Mouse (Mus musculus): ENCODE measurements around the gene AL607142.1. TPM values are rescaled to one million over a fixed set of nuclear protein-coding genes. Genes with fewer than 3 reads are reported as not detected.

Gene AL607142.1
- total RNA-seq, 2 experiments from 2014 or later: not detected

GRCm38 (mm10) chr4:120082527-120082926 is 17.7 kb downstream of the AL607142.1 start:
- DNase-seq (ENCODE audit: low spot score): no peak
- intact Hi-C loops (cut with DNase I): no loop called here

DNA sequence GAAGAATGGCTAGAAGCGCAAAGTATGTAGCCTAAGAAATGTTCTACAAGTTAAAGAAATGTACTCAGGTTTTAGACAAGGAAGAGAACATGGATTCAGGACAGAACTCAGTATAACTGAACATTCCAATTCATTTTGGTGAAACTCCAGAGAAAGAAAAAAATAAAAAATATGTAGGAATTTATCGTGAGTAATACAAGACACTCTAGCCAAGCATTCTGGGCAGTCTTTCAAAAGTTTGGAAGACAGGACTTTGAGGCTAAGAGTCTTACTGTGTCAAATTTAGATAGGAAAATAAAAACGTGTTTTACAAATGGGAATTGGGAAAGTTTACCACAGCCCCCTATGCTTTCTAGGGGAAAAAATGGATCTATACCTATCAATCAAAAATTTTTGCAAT is 18.9 kb downstream of the AL607142.1 start:
- intact Hi-C loops (cut with DNase I): no loop called here
- DNase-seq (ENCODE audit: low spot score): no peak

DNA sequence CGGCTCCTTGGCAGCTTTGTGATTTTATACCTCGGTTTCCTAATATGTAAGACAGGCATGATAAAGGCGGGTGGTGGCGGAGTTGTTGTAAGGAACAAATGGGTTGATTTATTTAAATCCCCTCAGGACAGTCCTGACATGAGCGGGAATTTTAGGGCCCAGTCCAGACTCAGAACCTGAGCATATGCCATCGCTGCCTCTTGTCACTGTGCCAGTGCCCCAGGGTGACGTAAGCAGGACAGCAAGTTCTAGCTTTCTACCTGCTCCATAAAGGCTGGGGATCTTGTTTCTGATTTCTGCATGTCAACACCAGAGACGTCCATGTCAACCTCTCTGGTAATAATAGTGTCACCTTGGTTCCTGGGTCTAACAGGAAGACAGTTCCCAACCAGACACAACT is 24.7 kb downstream of the AL607142.1 start:
- DNase-seq (ENCODE audit: low spot score): no peak
- intact Hi-C loops (cut with DNase I): no loop called here

DNA sequence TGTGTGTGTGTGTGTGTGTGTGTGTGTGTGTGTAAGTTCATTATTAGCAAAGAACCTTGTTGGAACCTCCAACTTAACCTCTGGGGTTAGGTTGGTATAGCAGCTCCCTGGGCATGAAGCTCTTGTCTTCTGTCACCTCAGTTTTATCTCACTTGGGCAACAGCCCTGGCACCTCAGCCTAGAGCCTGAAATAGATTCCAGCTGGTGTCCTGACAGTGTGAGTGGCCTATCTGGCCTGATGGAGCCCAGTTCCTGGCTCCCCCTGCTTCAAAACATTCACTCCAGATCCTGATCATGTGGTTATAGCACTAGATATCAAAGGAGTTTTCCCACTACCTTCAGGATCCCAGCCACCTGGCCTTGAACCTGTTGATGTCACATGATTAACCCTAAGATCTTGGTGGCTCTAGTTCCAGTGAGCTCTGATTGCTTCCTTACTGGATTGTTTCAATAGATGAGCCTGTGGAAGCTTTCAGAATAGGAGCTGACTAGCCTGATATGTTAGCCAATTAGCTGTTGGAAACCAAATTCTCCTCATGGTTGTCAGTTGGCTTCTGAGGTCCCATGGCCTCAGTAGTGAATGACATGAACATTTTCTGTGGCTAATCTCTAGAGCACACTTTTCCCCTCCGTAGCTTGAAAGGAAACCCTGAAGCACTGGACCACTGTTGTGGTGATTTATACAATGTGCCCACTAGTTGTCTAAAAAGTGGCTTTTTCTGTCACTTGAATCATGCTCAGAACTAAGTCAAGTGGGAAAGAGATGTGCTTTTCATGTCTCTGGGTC is 27.4 kb downstream of the AL607142.1 start:
- intact Hi-C loops (cut with DNase I): loop anchor here (2.0 kb wide), 1 partner anchor 19 kb away; no protein-coding TSS in a partner anchor
- DNase-seq (ENCODE audit: low spot score): peak; percentile 44

- no peak for DNase-seq (ENCODE audit: low spot score)
- intact Hi-C loops (cut with DNase I): no loop called here
These were observed 32.1 kb downstream of the AL607142.1 start for GRCm38 (mm10) chr4:120096935-120097334.

GRCm38 (mm10) chr4:120101186-120101585 is 36.4 kb downstream of the AL607142.1 start:
- intact Hi-C loops (cut with DNase I): loop anchor here (10.0 kb wide), 1 partner anchor 466 kb away; the partner anchor contains the start of gene Guca2a

DNA sequence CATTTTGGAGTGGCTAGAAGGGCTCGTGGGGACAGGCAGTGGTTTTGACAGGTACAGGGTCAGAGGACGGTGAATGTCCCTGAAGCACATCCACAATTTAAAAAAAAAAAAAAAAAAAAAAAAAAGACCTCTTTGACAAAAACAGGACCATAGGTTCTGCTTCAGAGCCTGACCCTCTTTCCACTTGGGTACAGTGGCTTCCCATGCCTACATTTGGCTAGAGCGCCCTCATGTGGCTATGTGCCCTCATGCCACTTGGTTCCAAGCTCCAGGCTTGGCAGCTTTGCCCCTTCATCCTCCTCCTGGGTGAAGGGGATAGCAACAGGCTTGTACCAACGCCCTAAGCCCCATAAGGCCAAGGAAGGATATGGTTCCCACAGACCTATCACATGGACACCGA is 39.8 kb downstream of the AL607142.1 start:
- intact Hi-C loops (cut with DNase I): loop anchor here (2.0 to 10.0 kb wide), 3 partner anchors 142 to 470 kb away; partner anchors contain the start of gene Guca2a
- DNase-seq (ENCODE audit: low spot score): no peak

More at GRCm38 (mm10) chr4:120101186-120101585, 36.4 kb downstream of the AL607142.1 start:
- DNase-seq (ENCODE audit: low spot score): no peak

DNA sequence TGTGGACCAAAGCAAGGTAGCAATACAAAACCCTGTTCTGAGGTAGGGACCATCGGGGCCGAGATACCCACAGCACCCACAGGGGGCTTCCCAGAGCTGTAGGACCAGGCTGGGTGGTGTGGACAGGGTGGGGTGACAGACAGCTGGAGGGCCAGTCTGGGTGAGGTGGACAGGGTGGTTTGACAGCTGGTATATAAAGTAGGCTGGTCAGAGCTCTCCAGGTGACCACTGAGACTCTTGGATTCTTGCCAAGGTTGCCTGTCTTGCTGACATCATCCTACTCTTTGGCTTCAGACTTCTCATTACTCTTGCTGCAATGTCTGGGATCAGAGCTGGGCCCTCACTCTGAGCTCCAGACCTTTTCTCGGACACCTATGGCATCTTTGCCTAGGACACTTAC is 41.6 kb downstream of the AL607142.1 start:
- intact Hi-C loops (cut with DNase I): loop anchor here (5.0 to 10.0 kb wide), 2 partner anchors 299 to 472 kb away; partner anchors contain the start of gene Guca2a
- no peak for DNase-seq (ENCODE audit: low spot score)

- intact Hi-C loops (cut with DNase I): loop anchor here (5.0 to 10.0 kb wide), 2 partner anchors 300 to 473 kb away; partner anchors contain the start of gene Guca2a
- no peak for DNase-seq (ENCODE audit: low spot score)
These were observed 43.0 kb downstream of the AL607142.1 start for GRCm38 (mm10) chr4:120107787-120108186.

- intact Hi-C loops (cut with DNase I): no loop called here
- DNase-seq (ENCODE audit: low spot score): no peak
These were observed 50.7 kb downstream of the AL607142.1 start for GRCm38 (mm10) chr4:120115516-120115915.

DNA sequence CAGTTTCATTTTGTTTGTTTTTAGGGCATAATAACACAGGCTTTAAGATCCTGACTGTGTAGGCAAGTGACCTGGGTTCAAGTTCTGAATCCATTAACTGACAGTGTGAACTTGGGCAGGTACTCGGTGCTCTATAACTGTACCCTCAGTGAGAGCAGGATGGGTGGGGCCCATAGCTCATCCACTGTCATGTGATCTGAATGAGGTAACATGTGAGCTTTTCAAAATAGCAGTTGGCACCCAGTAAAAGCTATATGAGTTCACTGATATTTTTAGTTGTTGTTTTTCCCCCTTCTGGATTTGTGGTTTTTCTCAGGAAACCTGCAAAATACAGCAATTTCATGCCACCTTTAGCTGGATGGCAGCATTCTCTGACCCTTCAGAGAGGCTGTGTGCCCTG is 51.5 kb downstream of the AL607142.1 start:
- intact Hi-C loops (cut with DNase I): no loop called here
- DNase-seq (ENCODE audit: low spot score): no peak

GRCm38 (mm10) chr4:120120276-120120675 is 55.5 kb downstream of the AL607142.1 start:
- intact Hi-C loops (cut with DNase I): no loop called here
- DNase-seq (ENCODE audit: low spot score): no peak

DNA sequence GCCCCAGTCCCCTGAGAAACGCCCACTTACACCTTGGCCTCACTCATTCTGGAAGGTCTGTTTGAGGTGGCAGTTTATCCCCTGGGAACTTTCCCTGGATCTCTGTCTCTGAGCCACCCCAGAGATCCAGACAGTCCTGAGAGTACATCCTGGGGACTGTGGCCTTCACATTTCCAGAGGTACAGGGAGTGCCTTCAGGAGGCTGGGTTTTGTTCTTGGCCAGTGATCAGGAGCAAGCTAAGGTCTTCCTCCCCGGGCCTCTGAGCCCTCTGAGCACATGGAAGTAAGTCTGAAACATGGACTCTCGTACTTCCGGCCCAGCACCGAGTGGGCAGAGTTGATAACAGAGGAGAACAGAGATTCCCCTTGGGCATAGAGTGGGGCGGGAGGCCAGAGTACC is 59.9 kb downstream of the AL607142.1 start:
- intact Hi-C loops (cut with DNase I): loop anchor here (5.0 kb wide), 2 partner anchors 202 to 492 kb away; no protein-coding TSS in a partner anchor
- DNase-seq (ENCODE audit: low spot score): no peak

GRCm38 (mm10) chr4:120126047-120126446 is 61.3 kb downstream of the AL607142.1 start:
- DNase-seq (ENCODE audit: low spot score): peak; percentile 31
- intact Hi-C loops (cut with DNase I): loop anchor here (5.0 kb wide), 2 partner anchors 204 to 494 kb away; no protein-coding TSS in a partner anchor

DNA sequence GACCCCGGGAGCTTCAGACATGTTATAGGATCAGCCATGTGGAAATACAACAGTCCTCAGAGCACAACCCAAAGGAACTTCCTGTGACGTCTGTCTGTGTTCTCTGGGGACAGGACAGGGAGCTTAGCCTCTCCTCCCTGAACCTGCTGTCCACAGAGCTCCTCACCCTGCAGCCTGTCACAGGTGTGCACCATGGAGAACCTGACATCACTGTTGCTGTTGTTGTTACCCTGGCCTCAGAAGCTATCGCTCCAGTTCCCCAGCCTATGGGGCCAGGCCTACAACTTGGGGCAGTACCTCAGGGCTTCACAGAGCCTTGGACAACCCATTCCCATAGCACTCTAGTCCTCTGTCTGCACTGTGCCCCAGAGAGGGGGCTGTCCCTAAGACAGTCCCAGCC is 62.5 kb downstream of the AL607142.1 start:
- intact Hi-C loops (cut with DNase I): loop anchor here (5.0 kb wide), 2 partner anchors 205 to 495 kb away; no protein-coding TSS in a partner anchor
- no peak for DNase-seq (ENCODE audit: low spot score)

GRCm38 (mm10) chr4:120128033-120128432 is 63.2 kb downstream of the AL607142.1 start:
- intact Hi-C loops (cut with DNase I): loop anchor here (2.0 to 5.0 kb wide), 3 partner anchors 206 to 887 kb away; no protein-coding TSS in a partner anchor

GRCm38 (mm10) chr4:120129233-120129885 is 64.6 kb downstream of the AL607142.1 start:
- intact Hi-C loops (cut with DNase I): loop anchor here (2.0 to 5.0 kb wide), 3 partner anchors 207 to 889 kb away; no protein-coding TSS in a partner anchor
- no peak for DNase-seq (ENCODE audit: low spot score)

More at GRCm38 (mm10) chr4:120128033-120128432, 63.2 kb downstream of the AL607142.1 start:
- peak; percentile 46 for DNase-seq (ENCODE audit: low spot score)

DNA sequence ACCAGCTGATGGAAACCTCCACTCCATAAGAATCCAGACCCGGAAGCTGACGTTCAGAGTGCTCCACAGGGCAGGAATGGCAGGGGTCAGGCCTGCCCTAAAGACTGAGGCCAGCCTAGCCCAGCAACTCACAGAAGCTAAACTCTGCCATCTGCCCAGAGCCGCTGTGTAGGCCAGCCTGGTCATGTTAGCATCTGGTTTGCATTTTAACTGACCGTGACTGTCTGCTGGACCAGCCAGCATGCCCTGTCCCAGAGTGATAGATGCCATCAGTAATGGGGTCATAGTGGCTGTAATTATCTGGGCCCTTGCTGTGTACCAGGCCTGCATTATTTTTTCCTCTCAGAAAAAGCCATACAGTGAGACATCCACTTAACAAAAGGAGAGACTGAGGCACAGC is 66.1 kb downstream of the AL607142.1 start:
- no peak for DNase-seq (ENCODE audit: low spot score)
- intact Hi-C loops (cut with DNase I): no loop called here

DNA sequence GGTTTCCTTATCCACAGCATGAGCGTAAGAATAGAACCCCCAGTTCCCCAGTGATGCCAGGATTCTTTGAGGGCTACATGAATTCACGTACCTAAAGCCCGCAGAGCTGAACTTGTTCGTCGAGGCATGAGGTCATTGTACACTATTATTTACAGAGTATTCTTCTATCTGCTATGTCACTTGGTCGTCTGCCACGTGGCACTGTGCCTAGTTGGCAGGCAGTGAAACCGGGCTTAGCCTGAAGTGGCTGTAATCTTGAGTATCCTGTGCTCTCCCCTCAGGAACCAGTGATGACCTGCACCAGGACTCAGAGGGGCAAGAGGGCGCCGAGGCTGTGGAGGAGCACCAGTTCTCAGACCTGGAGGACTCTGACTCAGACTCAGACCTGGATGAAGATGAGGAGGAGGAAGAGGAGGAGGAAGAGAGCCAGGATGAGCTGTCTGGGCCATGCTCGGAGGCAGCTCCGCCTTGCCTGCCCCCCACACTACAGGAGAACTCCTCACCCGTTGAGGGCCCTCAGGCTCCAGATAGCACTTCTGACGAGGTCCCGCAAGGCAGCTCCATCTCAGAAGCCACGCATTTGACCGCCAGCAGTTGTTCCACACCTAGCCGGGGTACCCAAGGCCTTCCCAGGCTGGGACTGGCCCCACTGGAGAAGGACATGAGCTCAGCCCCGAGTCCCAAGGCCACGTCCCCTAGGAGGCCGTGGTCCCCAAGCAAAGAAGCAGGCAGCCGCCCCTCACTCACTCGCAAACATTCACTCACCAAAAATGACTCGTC is 66.8 kb downstream of the AL607142.1 start:
- DNase-seq (ENCODE audit: low spot score): peak; percentile 27
- intact Hi-C loops (cut with DNase I): no loop called here

- no peak for DNase-seq (ENCODE audit: low spot score)
These were observed 69.4 kb downstream of the AL607142.1 start for GRCm38 (mm10) chr4:120134223-120134622.

More at GRCm38 (mm10) chr4:120134223-120134622, 69.4 kb downstream of the AL607142.1 start:
- intact Hi-C loops (cut with DNase I): no loop called here

Measured in heart, postnatal 25 days (tissue).